Mouse (Mus musculus) urinary bladder, postnatal 4 days (tissue): Measurements from ENCODE around the gene Ect2.

ENCODE experiments used
- DNase-seq, 2 experiments: peaks; one replicate each; pipeline ENCODE4 v3.0.0; 2021 to 2022; ENCODE audit warnings: low spot score in 2 of 2

Ect2 gene

GRCm38 (mm10) chr3:27153701-27154209 is at the start of gene Ect2:
Ect2 (minus strand) TSS chr3:27153878.
- DNase-seq = peak; percentile 98 to 99

- no peak for DNase-seq
Measured at GRCm38 (mm10) chr3:27201728-27202411, 48.2 kb upstream of the Ect2 start.

GRCm38 (mm10) chr3:27199120-27199519 is 45.4 kb upstream of the Ect2 start:
- DNase-seq = no peak

- no peak for DNase-seq
Measured at GRCm38 (mm10) chr3:27197816-27198215, 44.1 kb upstream of the Ect2 start.

- no peak for DNase-seq
Measured at GRCm38 (mm10) chr3:27196529-27196928, 42.9 kb upstream of the Ect2 start.

- DNase-seq = no peak
Measured at GRCm38 (mm10) chr3:27195573-27196227, 42.0 kb upstream of the Ect2 start.

- no peak for DNase-seq
Measured at GRCm38 (mm10) chr3:27195153-27195552, 41.5 kb upstream of the Ect2 start.

GRCm38 (mm10) chr3:27193844-27194317 is 40.2 kb upstream of the Ect2 start:
- DNase-seq = no peak

GRCm38 (mm10) chr3:27191856-27192255 is 38.2 kb upstream of the Ect2 start:
- no peak for DNase-seq

- DNase-seq = no peak
Measured at GRCm38 (mm10) chr3:27190865-27191264, 37.2 kb upstream of the Ect2 start.

- peak; percentile 49 to 75 for DNase-seq
Measured at GRCm38 (mm10) chr3:27189320-27190261, 35.9 kb upstream of the Ect2 start.

- no peak for DNase-seq
Measured at GRCm38 (mm10) chr3:27188386-27188785, 34.7 kb upstream of the Ect2 start.

GRCm38 (mm10) chr3:27183601-27184175 is 30.0 kb upstream of the Ect2 start:
- DNase-seq = no peak

- peak; percentile 89 to 93 for DNase-seq
Measured at GRCm38 (mm10) chr3:27182733-27183600, 29.3 kb upstream of the Ect2 start, which contains the start of gene Nceh1. Nceh1 (plus strand) TSS chr3:27182965.

- DNase-seq = no peak
Measured at GRCm38 (mm10) chr3:27179711-27180110, 26.0 kb upstream of the Ect2 start.

GRCm38 (mm10) chr3:27170257-27170656 is 16.6 kb upstream of the Ect2 start:
- no peak for DNase-seq

- no peak for DNase-seq
Measured at GRCm38 (mm10) chr3:27165481-27166065, 11.9 kb upstream of the Ect2 start.

GRCm38 (mm10) chr3:27162410-27162804 is 8.7 kb upstream of the Ect2 start:
- no peak for DNase-seq

GRCm38 (mm10) chr3:27161645-27162409 is 8.1 kb upstream of the Ect2 start:
- no peak for DNase-seq
